Mouse (Mus musculus) limb, embryonic 14.5 days (tissue): ENCODE results near the gene Gatd1. TPM values are rescaled to one million over a fixed set of nuclear protein-coding genes. Genes with fewer than 3 reads are reported as not detected.

Source experiments
- ATAC-seq: fragments of 200-750 bp; cut with Nextera tagmentation; 2 replicates; pipeline ENCODE4 v1.8.0; 2017; ENCODE audit warnings: low read depth, moderate number of reproducible peaks, moderate TSS enrichment; ENCODE audit not compliant: low FRiP score
- DNase-seq: peaks from one replicate; pipeline ENCODE4 v3.0.0-alpha.2; 2015; ENCODE audit warnings: low spot score
- H3K27ac ChIP-seq: fragments of 300-500 bp; sonication (generic); replicated peaks from 2 replicates; pipeline ENCODE4 v1.5.1; 2014; ENCODE audit warnings: low read depth, mild to moderate bottlenecking, low read length, moderate library complexity, mixed read lengths
- H3K27me3 ChIP-seq: fragments of 300-500 bp; sonication (generic); 2 replicates; pipeline ENCODE4 v1.6.1; 2014; ENCODE audit warnings: low read length, mixed read lengths; ENCODE audit not compliant: control insufficient read depth, insufficient read depth
- H3K36me3 ChIP-seq: fragments of 300-500 bp; sonication (generic); 2 replicates; pipeline ENCODE4 v1.6.1; 2014; ENCODE audit warnings: mild to moderate bottlenecking, low read length, moderate library complexity, mixed read lengths; ENCODE audit not compliant: control insufficient read depth, insufficient read depth
- H3K4me1 ChIP-seq: fragments of 300-500 bp; sonication (generic); 2 replicates; pipeline ENCODE4 v1.6.1; 2014; ENCODE audit warnings: antibody characterized with exemption, low read length, mixed read lengths; ENCODE audit not compliant: control insufficient read depth, insufficient read depth
- H3K4me2 ChIP-seq: fragments of 300-500 bp; sonication (generic); replicated peaks from 2 replicates; pipeline ENCODE4 v1.6.1; 2014; ENCODE audit warnings: low read depth, mild to moderate bottlenecking, low read length, moderate library complexity; ENCODE audit not compliant: severe bottlenecking
- H3K4me3 ChIP-seq: fragments of 300-500 bp; sonication (generic); replicated peaks from 2 replicates; pipeline ENCODE4 v1.5.1; 2014; ENCODE audit warnings: low read length
- H3K9ac ChIP-seq: fragments of 300-500 bp; sonication (generic); 2 replicates; pipeline ENCODE4 v1.6.1; 2014; ENCODE audit warnings: mild to moderate bottlenecking, low read depth, low read length, moderate library complexity; ENCODE audit not compliant: severe bottlenecking
- H3K9me3 ChIP-seq: fragments of 300-500 bp; sonication (generic); 2 replicates; pipeline ENCODE4 v1.6.1; 2016; ENCODE audit warnings: low read length; ENCODE audit not compliant: control insufficient read depth
- POLR2A ChIP-seq: fragments of 200-500 bp; IDR thresholded peaks from 2 replicates; pipeline ENCODE4 v1.8.0; 2012; ENCODE audit warnings: inconsistent platforms, mild to moderate bottlenecking, moderate library complexity, borderline replicate concordance; ENCODE audit not compliant: insufficient read depth, insufficient read length; ENCODE audit errors: extremely low read depth
- WGBS: fragments of 180-500 bp; shearing (Covaris S2); extraction: QIAGEN DNeasy Blood & Tissue Kit; methylation state at CpG from one replicate; pipeline ENCODE4 v1.1.7; 2014; 5-methylcytosine and 5-hydroxymethylcytosine counted together
- polyA plus RNA-seq, 2 experiments: library from polyadenylated mRNA; depleted of rRNA in 1 of 2; stranded (reverse) in 1 of 2; unstranded in 1 of 2; fragments of >200 nt; fragmentation: Nextera tagmentation in 1 of 2; extraction: Ambion mirVana in 1 of 2; gene quantifications; 2 replicates each; pipeline versions ENCODE4 v1.2.1 to v1.2.3; 2012 to 2014

Gene Gatd1
- polyA plus RNA-seq (2012; rRNA removed) (92.3 and 108 TPM in 2 replicates), polyA plus RNA-seq (2014; fragmentation: Nextera tagmentation; extraction: Ambion mirVana) (49.0 and 51.2 TPM in 2 replicates)

GRCm38 (mm10) chr7:141413809-141414584, at the start of gene Gatd1:
Gatd1 (minus strand) TSS chr7:141414136.
- Histone ChIP-seq H3K27ac (peak within 1 kb of the TSS; percentile 67), H3K9ac (peak within 1 kb of the TSS; percentile 80), H3K36me3 (peaks cover 23% of the 10 kb centered on the region), H3K4me3 (peak within 1 kb of the TSS; percentile 72), H3K9me3 (no peaks in the 10 kb centered on the region), H3K4me2 (peak within 1 kb of the TSS; percentile 83), H3K4me1 (peaks cover 5% of the 10 kb centered on the region), H3K27me3 (no peaks in the 10 kb centered on the region)
- 1% methylated on average over 45 of the region's 56 CpGs for WGBS
- TF ChIP-seq POLR2A, result peak; percentile 87; the same call in 1 of the 2 replicates
- peak; percentile 98 for DNase-seq
- peak; percentile 95 for ATAC-seq

- no peak overlapping the region for H3K9ac ChIP-seq
- H3K4me1 ChIP-seq, result peaks cover 31% of the 10 kb centered on the region
- no peak for DNase-seq
- no peak for TF ChIP-seq POLR2A
- H3K4me2 ChIP-seq, result no peak overlapping the region; the same call in 1 of the 2 replicates
- H3K27ac ChIP-seq, result no peak overlapping the region
- H3K27me3 ChIP-seq, result peaks cover 46% of the 10 kb centered on the region
- H3K4me3 ChIP-seq, result peak overlapping the region; percentile 36
- peaks cover 7% of the 10 kb centered on the region for H3K36me3 ChIP-seq
- no peaks in the 10 kb centered on the region for H3K9me3 ChIP-seq
- 11% methylated on average over 5 of the region's 5 CpGs for WGBS
- no peak for ATAC-seq
These were observed 48.4 kb upstream of the Gatd1 start for GRCm38 (mm10) chr7:141462333-141462821.

GRCm38 (mm10) chr7:141461521-141462332, 47.8 kb upstream of the Gatd1 start:
- H3K36me3 ChIP-seq, result peaks cover 7% of the 10 kb centered on the region
- no peak overlapping the region for H3K27ac ChIP-seq
- ATAC-seq (no peak), DNase-seq (no peak)
- peak overlapping the region; percentile 36 for H3K4me3 ChIP-seq
- peaks cover 46% of the 10 kb centered on the region for H3K27me3 ChIP-seq
- no peaks in the 10 kb centered on the region for H3K9me3 ChIP-seq
- TF ChIP-seq POLR2A, result no peak
- H3K4me1 ChIP-seq, result peaks cover 28% of the 10 kb centered on the region
- peak overlapping the region; percentile 22 for H3K9ac ChIP-seq
- 2% methylated on average over 36 of the region's 59 CpGs for WGBS
- H3K4me2 ChIP-seq, result peak overlapping the region; percentile 65

GRCm38 (mm10) chr7:141460391-141461113, 46.6 kb upstream of the Gatd1 start, which contains the start of gene Cracr2b:
Cracr2b (plus strand) TSS chr7:141461094.
- no peak within 1 kb of the TSS for H3K27ac ChIP-seq
- 73% methylated on average over 15 of the region's 15 CpGs for WGBS
- H3K9ac ChIP-seq, result peak within 1 kb of the TSS; percentile 22
- H3K9me3 ChIP-seq, result no peaks in the 10 kb centered on the region
- peak within 1 kb of the TSS; percentile 36 for H3K4me3 ChIP-seq
- peaks cover 46% of the 10 kb centered on the region for H3K27me3 ChIP-seq
- H3K4me1 ChIP-seq, result peaks cover 25% of the 10 kb centered on the region
- TF ChIP-seq POLR2A, result no peak
- ATAC-seq, result no peak
- no peak for DNase-seq
- H3K36me3 ChIP-seq, result peaks cover 7% of the 10 kb centered on the region
- H3K4me2 ChIP-seq, result peak within 1 kb of the TSS; percentile 65

- H3K9ac ChIP-seq, result no peak overlapping the region
- TF ChIP-seq POLR2A, result no peak
- no peak for DNase-seq
- no peak for ATAC-seq
- H3K4me2 ChIP-seq, result no peak overlapping the region
- peaks cover 7% of the 10 kb centered on the region for H3K36me3 ChIP-seq
- no peak overlapping the region for H3K27ac ChIP-seq
- 67% methylated on average over 5 of the region's 5 CpGs for WGBS
- peaks cover 45% of the 10 kb centered on the region for H3K27me3 ChIP-seq
- no peaks in the 10 kb centered on the region for H3K9me3 ChIP-seq
- peaks cover 19% of the 10 kb centered on the region for H3K4me1 ChIP-seq
- no peak overlapping the region for H3K4me3 ChIP-seq
These were observed 46.1 kb upstream of the Gatd1 start for GRCm38 (mm10) chr7:141460001-141460390.
